ENCODE assay signal across 15 mouse cellular contexts in the genomic region with DNA sequence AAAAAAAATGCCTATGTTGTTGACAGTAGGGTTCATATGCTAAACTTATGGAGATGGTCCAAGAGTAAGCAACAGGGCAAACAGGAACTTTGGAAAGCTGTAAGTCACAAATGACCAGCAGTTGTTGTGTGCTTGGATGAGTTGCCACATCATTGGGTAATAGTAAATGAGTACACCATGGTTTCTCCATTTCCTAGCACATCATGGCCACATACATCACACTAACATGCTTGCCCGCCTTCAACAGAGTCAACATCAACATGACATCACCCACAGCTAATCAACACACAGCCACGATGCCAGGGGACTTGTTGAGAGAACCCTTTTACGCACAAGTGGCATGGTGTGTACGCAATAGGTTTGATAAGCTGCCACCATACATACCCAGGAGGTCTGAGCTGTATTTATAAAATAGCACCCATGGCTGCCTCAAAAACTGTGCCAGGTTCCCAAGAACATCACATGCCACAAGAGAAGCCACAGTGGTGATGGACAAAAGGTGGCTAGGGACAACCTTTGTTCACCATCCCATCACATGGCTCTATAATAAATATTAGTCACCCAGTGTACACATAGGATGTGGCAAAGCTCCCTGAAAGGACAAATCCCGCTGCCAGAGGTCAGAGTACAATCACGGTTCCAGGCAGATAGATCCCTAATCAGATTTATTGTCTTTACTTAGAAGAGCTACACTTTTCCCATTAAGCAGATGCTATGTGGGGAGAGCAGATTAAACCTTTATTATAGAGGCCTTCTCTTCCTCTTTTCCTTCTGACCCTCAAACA.
"Had no signal": no experiment of that assay in that cellular context is flagged by ENCODE, and none has a peak within 500 bp of the region (broad histone marks: within the 10 kb centered on the region; RNA-seq: fewer than 3 reads in every experiment).

No protein-coding gene starts in this region.

- H3K4me3 ChIP-seq: hindbrain, embryonic 15.5 days; kidney, embryonic 15.5 days; limb, embryonic 13.5 days; megakaryocyte, embryonic 14.5 days; midbrain, embryonic 15.5 days had no signal

- H3K36me3 ChIP-seq: hindbrain, embryonic 15.5 days; kidney, embryonic 15.5 days; limb, embryonic 13.5 days; midbrain, embryonic 15.5 days had no signal

- H3K27me3 ChIP-seq: hindbrain, embryonic 15.5 days; kidney, embryonic 15.5 days; limb, embryonic 13.5 days; megakaryocyte, embryonic 14.5 days; midbrain, embryonic 15.5 days had no signal

- H3K4me1 ChIP-seq: hindbrain, embryonic 15.5 days; kidney, embryonic 15.5 days; limb, embryonic 13.5 days; megakaryocyte, embryonic 14.5 days; midbrain, embryonic 15.5 days had no signal

- H3K9ac ChIP-seq: hindbrain, embryonic 15.5 days; kidney, embryonic 15.5 days; limb, embryonic 13.5 days; midbrain, embryonic 15.5 days had no signal

- H3K27ac ChIP-seq: hindbrain, embryonic 15.5 days; kidney, embryonic 15.5 days; limb, embryonic 13.5 days; macrophage; midbrain, embryonic 15.5 days had no signal

- ATAC-seq: midbrain, embryonic 15.5 days had no signal

- DNase-seq: kidney, adult 2 months; kidney, postnatal 25 days; left cerebral cortex, postnatal 4 days; lung, adult 2 months; lung, postnatal 10 days; right cerebral cortex, postnatal 14 days; thymus, adult 18-20 months; thymus, postnatal 25 days had no signal

- H3K9me3 ChIP-seq: hindbrain, embryonic 15.5 days; kidney, embryonic 15.5 days; midbrain, embryonic 15.5 days had no signal

- H3K4me2 ChIP-seq: hindbrain, embryonic 15.5 days; kidney, embryonic 15.5 days; limb, embryonic 13.5 days; midbrain, embryonic 11.5 days; midbrain, embryonic 15.5 days had no signal
